Mouse (Mus musculus) heart, adult 2 months (tissue): ENCODE measurements around the gene Kansl2.

Source experiments
- CTCF ChIP-seq: fragments of 200-600 bp; IDR thresholded peaks from 2 replicates; pipeline ENCODE4 v1.8.1; 2022; ENCODE audit warnings: antibody characterized with exemption, mild to moderate bottlenecking, moderate library complexity
- POLR2A ChIP-seq: fragments of 200-500 bp; IDR thresholded peaks from 2 replicates; pipeline ENCODE4 v1.6.1; 2011; ENCODE audit warnings: mild to moderate bottlenecking, low read depth, low read length, control low read depth; ENCODE audit not compliant: insufficient read depth

GRCm38 (mm10) chr15:98582410-98582809 is 48.3 kb upstream of the Kansl2 start:
- TF ChIP-seq POLR2A (no peak), CTCF (no peak)
